Mouse (Mus musculus) heart, embryonic 12.5 days (tissue): ENCODE results near the gene Fuca2. TPM values are rescaled to one million over a fixed set of nuclear protein-coding genes. Genes with fewer than 3 reads are reported as not detected.

Experiments used
- ATAC-seq: fragments of 200-750 bp; cut with Nextera tagmentation; 2 replicates; pipeline ENCODE4 v1.8.0; 2017; ENCODE audit warnings: moderate TSS enrichment, moderate library complexity; ENCODE audit not compliant: insufficient number of reproducible peaks, low FRiP score
- H3K27ac ChIP-seq: fragments of 300-500 bp; sonication (generic); 2 replicates; pipeline ENCODE4 v1.5.1; 2016; ENCODE audit warnings: mild to moderate bottlenecking, moderate library complexity; ENCODE audit not compliant: poor library complexity, severe bottlenecking
- H3K27me3 ChIP-seq: fragments of 300-500 bp; sonication (generic); replicated peaks from 2 replicates; pipeline ENCODE4 v1.6.1; 2016; ENCODE audit warnings: mild to moderate bottlenecking, moderate library complexity
- H3K36me3 ChIP-seq: fragments of 300-500 bp; sonication (generic); 2 replicates; pipeline ENCODE4 v1.6.1; 2016; ENCODE audit warnings: mild to moderate bottlenecking, moderate library complexity
- H3K4me1 ChIP-seq: fragments of 300-500 bp; sonication (generic); replicated peaks from 2 replicates; pipeline ENCODE4 v1.6.1; 2016; ENCODE audit warnings: mild to moderate bottlenecking
- H3K4me2 ChIP-seq: fragments of 300-500 bp; sonication (generic); 2 replicates; pipeline ENCODE4 v1.6.1; 2016; ENCODE audit warnings: mild to moderate bottlenecking, moderate library complexity
- H3K4me3 ChIP-seq: fragments of 300-500 bp; sonication (generic); 2 replicates; pipeline ENCODE4 v1.5.1; 2016; ENCODE audit warnings: mild to moderate bottlenecking
- H3K9ac ChIP-seq: fragments of 300-500 bp; sonication (generic); 2 replicates; pipeline ENCODE4 v1.6.1; 2016; ENCODE audit warnings: mild to moderate bottlenecking, moderate library complexity
- H3K9me3 ChIP-seq: fragments of 300-500 bp; sonication (generic); replicated peaks from 2 replicates; pipeline ENCODE4 v1.6.1; 2016; ENCODE audit warnings: mild to moderate bottlenecking, moderate library complexity
- WGBS: fragments of 180-500 bp; shearing (Covaris S2); methylation state at CpG from one replicate; pipeline ENCODE4 v1.1.7; 2016; 5-methylcytosine and 5-hydroxymethylcytosine counted together
- polyA plus RNA-seq: library from polyadenylated mRNA; unstranded; fragments of >200 nt; fragmentation: Nextera tagmentation; extraction: Ambion mirVana; gene quantifications from 2 replicates; pipeline ENCODE4 v1.2.1, GENCODE M21; 2016

Gene Fuca2
- polyA plus RNA-seq, 1 experiment from 2014 or later, result 63.2 TPM

GRCm38 (mm10) chr10:13534751-13535150 lies 35.4 kb downstream of the Fuca2 start:
- 0 out of 2 replicates have a peak overlapping the region, but pooled peaks have one; percentile 47 for H3K27ac ChIP-seq
- H3K9me3 ChIP-seq, result no peaks in the 10 kb centered on the region
- no peak overlapping the region for H3K4me2 ChIP-seq
- peaks cover 41% of the 10 kb centered on the region for H3K36me3 ChIP-seq
- H3K9ac ChIP-seq, result no peak overlapping the region
- H3K4me3 ChIP-seq, result no peak overlapping the region
- 20% methylated on average over 3 of the region's 3 CpGs for WGBS
- 0 out of 2 replicates have a peak, but pooled peaks have one; percentile 57 for ATAC-seq
- peaks cover 11% of the 10 kb centered on the region for H3K4me1 ChIP-seq
- no peaks in the 10 kb centered on the region for H3K27me3 ChIP-seq

GRCm38 (mm10) chr10:13536706-13537105 lies 37.4 kb downstream of the Fuca2 start:
- no peak for ATAC-seq
- H3K4me1 ChIP-seq, result peaks cover 11% of the 10 kb centered on the region
- H3K4me3 ChIP-seq, result no peak overlapping the region
- H3K9ac ChIP-seq, result no peak overlapping the region
- H3K27me3 ChIP-seq, result no peaks in the 10 kb centered on the region
- WGBS, result 94% methylated on average over 7 of the region's 7 CpGs
- no peaks in the 10 kb centered on the region for H3K9me3 ChIP-seq
- H3K27ac ChIP-seq, result no peak overlapping the region
- H3K36me3 ChIP-seq, result peaks cover 40% of the 10 kb centered on the region
- H3K4me2 ChIP-seq, result no peak overlapping the region

GRCm38 (mm10) chr10:13539769-13540333 lies 40.5 kb downstream of the Fuca2 start:
- 89% methylated on average over 7 of the region's 7 CpGs for WGBS
- peaks cover 44% of the 10 kb centered on the region for H3K36me3 ChIP-seq
- no peak for ATAC-seq

DNA sequence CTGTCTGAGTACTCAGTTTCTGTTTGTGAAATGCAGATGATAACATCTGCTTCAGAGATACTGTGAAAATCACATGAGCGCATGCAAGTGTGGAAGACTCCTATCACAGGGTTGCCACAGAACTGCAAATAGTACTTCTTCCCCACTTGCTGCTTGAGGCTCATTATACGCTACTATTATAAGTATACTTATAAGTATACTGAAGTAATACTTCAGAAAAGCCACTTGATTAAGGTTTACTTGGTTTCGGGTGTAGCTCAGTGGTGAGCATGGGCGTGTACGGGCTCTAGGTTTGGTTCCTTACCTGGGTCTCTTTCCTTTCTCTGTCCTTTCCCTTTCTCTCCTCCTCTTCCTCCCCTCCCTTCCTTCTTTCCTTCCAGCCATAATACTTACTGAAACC lies 42.4 kb downstream of the Fuca2 start:
- 91% methylated on average over 5 of the region's 5 CpGs for WGBS
- Histone ChIP-seq H3K4me1 (no peaks in the 10 kb centered on the region), H3K27me3 (no peaks in the 10 kb centered on the region), H3K9ac (no peak overlapping the region), H3K9me3 (no peaks in the 10 kb centered on the region), H3K4me3 (no peak overlapping the region), H3K36me3 (peaks cover 43% of the 10 kb centered on the region), H3K27ac (no peak overlapping the region), H3K4me2 (no peak overlapping the region)
- no peak for ATAC-seq

More at GRCm38 (mm10) chr10:13539769-13540333, 40.5 kb downstream of the Fuca2 start:
- Histone ChIP-seq H3K4me3 (no peak overlapping the region), H3K27me3 (no peaks in the 10 kb centered on the region), H3K9ac (no peak overlapping the region), H3K9me3 (no peaks in the 10 kb centered on the region), H3K4me2 (no peak overlapping the region), H3K27ac (no peak overlapping the region), H3K4me1 (peaks cover 7% of the 10 kb centered on the region)

GRCm38 (mm10) chr10:13552646-13553497 lies 53.5 kb downstream of the Fuca2 start, which contains the start of the genes Adat2 and Pex3:
Gene Adat2, plus strand, starts transcription at chr10:13552894.
Gene Pex3, minus strand, starts transcription at chr10:13553142.
- Histone ChIP-seq H3K27me3 (no peaks in the 10 kb centered on the region), H3K9me3 (no peaks in the 10 kb centered on the region), H3K36me3 (peaks cover 8% of the 10 kb centered on the region), H3K4me3 (peak within 1 kb of the TSS; percentile 85), H3K4me1 (peaks cover 5% of the 10 kb centered on the region), H3K27ac (peak within 1 kb of the TSS; percentile 78), H3K9ac (peak within 1 kb of the TSS; percentile 88), H3K4me2 (peak within 1 kb of the TSS; percentile 66)
- WGBS, result under 1% methylated on average over 51 of the region's 51 CpGs
- ATAC-seq, result peak; percentile 93

DNA sequence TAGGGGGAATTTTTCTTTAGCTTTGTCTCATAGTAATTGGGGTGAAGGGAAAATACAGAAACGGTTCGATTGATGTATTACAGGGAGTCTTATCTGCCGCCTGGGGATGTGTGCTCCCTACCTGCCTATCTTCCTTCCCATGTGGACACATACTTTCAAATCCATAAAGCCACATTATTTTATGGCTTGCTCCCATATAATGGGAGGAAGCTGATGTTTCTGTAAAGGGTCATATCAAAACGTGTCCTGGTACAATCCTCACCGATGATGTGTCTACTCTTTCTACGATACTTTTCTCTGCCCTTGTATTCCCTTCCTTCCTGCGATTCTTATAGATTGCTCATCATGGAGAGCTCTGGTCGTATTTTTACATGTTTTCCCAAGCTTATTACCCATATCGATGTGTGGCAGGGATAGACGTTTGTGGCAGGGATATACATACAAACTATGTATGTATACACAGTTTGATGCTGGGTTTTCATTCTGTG lies 54.2 kb downstream of the Fuca2 start:
- 28% methylated on average over 10 of the region's 10 CpGs for WGBS
- H3K27me3 ChIP-seq, result no peaks in the 10 kb centered on the region

GRCm38 (mm10) chr10:13554316-13554715 lies 55.0 kb downstream of the Fuca2 start:
- Histone ChIP-seq H3K36me3 (peaks cover 8% of the 10 kb centered on the region), H3K9me3 (no peaks in the 10 kb centered on the region), H3K9ac (no peak overlapping the region), H3K27ac (no peak overlapping the region), H3K4me2 (no peak overlapping the region), H3K27me3 (no peaks in the 10 kb centered on the region), H3K4me3 (no peak overlapping the region), H3K4me1 (peaks cover 5% of the 10 kb centered on the region)
- no peak for ATAC-seq
- WGBS, result 83% methylated on average over 1 of the region's 1 CpGs

More for the DNA sequence above, 54.2 kb downstream of the Fuca2 start:
- ATAC-seq, result no peak
- Histone ChIP-seq H3K9ac (peak overlapping the region; percentile 88), H3K4me1 (peaks cover 5% of the 10 kb centered on the region), H3K36me3 (peaks cover 8% of the 10 kb centered on the region), H3K27ac (peak overlapping the region; percentile 78; the same call in 1 of the 2 replicates), H3K4me3 (peak overlapping the region; percentile 85), H3K9me3 (no peaks in the 10 kb centered on the region), H3K4me2 (peak overlapping the region; percentile 66)

DNA sequence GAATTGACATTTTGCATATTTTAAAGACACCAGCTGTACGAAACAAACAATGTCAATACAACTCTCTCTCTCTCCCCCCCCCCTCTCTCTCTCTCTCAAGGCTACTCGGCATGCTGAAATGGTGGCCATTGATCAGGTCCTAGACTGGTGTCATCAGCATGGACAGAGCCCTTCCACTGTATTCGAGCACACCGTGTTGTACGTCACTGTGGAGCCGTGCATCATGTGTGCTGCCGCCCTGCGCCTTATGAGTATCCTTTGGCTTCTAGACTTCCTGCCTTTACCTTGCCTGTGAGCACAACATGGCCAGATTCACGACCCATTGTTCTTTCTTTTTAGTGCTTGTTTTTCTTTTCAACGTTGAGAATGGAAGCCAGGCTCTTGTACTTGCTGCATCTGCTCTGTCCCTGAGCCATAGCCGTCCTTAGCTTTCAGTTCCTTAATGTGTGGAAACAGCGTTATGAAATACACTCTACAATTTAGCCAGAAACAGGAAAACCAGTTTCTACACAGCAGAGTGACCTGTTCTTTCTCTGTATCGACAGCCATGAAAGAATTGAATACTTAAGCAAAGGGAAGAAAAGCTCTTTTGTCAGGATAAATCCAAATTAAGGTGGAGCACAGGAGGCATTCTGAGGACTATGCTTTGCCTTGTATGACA lies 60.8 kb downstream of the Fuca2 start:
- H3K36me3 ChIP-seq, result peaks cover 45% of the 10 kb centered on the region
- ATAC-seq, result no peak
- H3K9me3 ChIP-seq, result no peaks in the 10 kb centered on the region
- no peak overlapping the region for H3K4me3 ChIP-seq
- no peak overlapping the region for H3K27ac ChIP-seq
- peaks cover 6% of the 10 kb centered on the region; the same call in 1 of the 2 replicates for H3K4me1 ChIP-seq
- H3K9ac ChIP-seq, result no peak overlapping the region
- H3K4me2 ChIP-seq, result no peak overlapping the region
- H3K27me3 ChIP-seq, result no peaks in the 10 kb centered on the region
- WGBS, result 82% methylated on average over 13 of the region's 13 CpGs

DNA sequence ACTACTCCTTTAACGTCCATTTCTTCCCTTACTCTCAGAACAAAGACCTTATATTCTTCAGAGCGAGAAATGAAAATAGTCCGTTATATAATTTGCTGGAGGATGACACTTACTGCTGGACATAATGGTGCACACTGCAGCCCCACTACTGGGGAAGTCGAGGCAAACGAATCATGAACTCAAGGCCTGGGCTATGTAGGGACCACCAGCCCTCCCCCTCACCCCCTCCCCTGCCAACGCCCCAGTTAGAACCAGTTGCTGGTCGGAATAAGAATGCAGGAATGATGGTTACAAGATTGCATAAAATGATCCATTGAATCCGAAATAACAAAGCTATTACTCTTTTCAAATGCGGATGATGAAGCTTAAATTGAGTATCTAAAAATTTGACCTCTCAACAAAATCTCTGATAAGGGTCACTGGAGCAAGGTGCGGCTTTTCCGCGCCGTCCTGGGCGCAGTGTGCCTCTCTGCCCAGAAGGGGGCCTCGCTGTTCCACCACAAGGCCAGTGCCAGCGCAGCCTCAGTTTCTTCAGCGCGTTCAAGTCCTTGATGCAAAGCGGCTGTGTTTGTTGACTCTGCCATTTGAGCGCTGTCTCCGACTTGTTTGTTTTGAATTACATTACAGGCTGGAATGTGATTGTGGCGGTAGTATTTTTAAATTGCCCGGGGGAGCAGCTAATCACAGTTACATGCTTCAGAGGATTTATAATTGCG lies 65.2 kb downstream of the Fuca2 start:
- H3K27ac ChIP-seq, result no peak overlapping the region
- H3K4me2 ChIP-seq, result peak overlapping the region; percentile 70
- no peaks in the 10 kb centered on the region for H3K27me3 ChIP-seq
- no peak overlapping the region for H3K9ac ChIP-seq
- H3K4me3 ChIP-seq, result peak overlapping the region; percentile 41
- H3K9me3 ChIP-seq, result no peaks in the 10 kb centered on the region
- peaks cover 6% of the 10 kb centered on the region; the same call in 1 of the 2 replicates for H3K4me1 ChIP-seq
- 25% methylated on average over 24 of the region's 24 CpGs for WGBS
- peaks cover 37% of the 10 kb centered on the region for H3K36me3 ChIP-seq
- no peak for ATAC-seq

DNA sequence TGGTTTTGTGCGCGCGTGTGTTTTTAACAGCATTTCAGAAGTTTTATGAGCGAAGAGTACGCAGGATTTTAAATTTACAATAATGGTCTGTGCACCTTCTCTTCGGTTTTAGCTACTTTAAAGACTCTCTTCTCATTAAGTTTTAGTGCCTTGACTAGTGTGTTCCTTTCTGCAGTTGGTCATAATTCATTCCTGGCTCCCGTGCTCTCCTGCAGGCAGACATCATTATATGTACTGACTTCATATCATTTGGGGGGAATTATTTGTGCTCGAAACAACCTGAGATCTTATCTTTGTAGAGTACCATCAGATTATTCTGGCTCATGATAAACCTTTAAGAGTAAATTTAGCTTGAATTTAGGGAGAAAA lies 65.7 kb downstream of the Fuca2 start:
- H3K9me3 ChIP-seq, result no peaks in the 10 kb centered on the region
- no peak overlapping the region for H3K9ac ChIP-seq
- no peak overlapping the region for H3K27ac ChIP-seq
- H3K4me3 ChIP-seq, result peak overlapping the region; percentile 41
- no peak for ATAC-seq
- WGBS, result 56% methylated on average over 8 of the region's 8 CpGs
- no peaks in the 10 kb centered on the region for H3K27me3 ChIP-seq
- H3K4me2 ChIP-seq, result peak overlapping the region; percentile 70
- peaks cover 7% of the 10 kb centered on the region; the same call in 1 of the 2 replicates for H3K4me1 ChIP-seq
- peaks cover 34% of the 10 kb centered on the region for H3K36me3 ChIP-seq
